Mouse (Mus musculus) R1 (cell line): Measurements from ENCODE around the gene Gm266.
"Not testable (repeated sequence)": the region's sequence is repeated elsewhere in the genome, so short reads cannot be mapped to it uniquely, and the experiment has no call there.

ENCODE experiments used
- DNase-seq: peaks from one replicate; pipeline ENCODE4 v3.0.0-alpha.2; 2018; ENCODE audit warnings: low read depth, low spot score

Gene Gm266

DNA sequence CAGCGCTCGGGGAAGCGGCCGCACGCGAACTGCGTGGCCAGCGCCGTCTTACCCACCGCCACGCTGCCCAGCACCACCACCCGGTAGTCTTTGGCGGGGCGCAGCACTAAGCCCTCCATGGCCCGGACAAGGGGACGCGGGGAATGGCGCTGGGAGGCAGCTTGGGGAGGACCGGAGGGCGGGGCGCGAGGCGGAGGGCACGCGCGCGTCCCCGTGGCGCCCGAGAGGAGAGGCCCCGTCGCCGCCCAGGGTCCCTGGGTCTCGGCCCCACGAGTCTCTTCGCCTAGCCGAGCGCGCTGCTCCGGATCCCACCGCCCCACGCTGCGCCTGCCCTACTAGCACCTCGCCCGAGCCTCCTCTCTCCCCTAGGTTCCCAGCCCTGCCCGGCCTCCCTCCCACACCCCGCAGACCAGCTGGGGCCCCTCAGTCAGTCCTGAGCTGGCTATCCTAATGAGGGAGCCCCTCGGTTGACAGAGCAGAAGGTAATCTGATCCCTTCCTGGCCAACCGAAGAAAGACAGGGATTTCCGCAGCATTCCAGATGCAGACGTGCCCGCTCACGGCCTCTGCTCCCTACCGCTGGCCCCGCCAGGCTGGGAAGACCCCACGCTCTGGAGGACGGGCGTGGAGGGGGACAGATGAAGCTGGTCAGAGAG lies at the start of gene Gm266:
Gm266 (minus strand) TSS at position 172 of the 655 bp plus-strand sequence.
- DNase-seq, result peak; percentile 57

DNA sequence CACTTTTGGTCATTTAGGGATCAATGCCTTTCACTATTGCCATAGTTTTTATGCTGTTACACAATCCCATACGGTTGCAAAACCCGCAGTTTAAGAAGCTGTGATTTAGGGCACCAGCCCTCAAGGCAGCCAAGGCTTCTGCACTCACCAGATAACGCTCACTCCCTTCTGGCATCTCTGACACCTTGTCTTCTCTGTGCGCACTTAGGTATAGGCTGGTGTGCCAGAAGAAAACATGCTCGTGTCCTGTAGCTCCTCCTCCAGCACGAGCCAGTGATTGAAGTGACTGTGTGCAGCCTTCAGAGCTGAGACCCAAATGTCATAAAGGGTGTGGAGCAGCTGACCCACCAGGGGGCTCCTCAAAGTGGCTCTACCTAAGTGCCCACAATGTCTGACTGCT lies 49.7 kb upstream of the Gm266 start:
- DNase-seq, result peak; percentile 30

GRCm38 (mm10) chr12:111533096-111533794 lies 47.6 kb upstream of the Gm266 start:
- DNase-seq, result no peak

DNA sequence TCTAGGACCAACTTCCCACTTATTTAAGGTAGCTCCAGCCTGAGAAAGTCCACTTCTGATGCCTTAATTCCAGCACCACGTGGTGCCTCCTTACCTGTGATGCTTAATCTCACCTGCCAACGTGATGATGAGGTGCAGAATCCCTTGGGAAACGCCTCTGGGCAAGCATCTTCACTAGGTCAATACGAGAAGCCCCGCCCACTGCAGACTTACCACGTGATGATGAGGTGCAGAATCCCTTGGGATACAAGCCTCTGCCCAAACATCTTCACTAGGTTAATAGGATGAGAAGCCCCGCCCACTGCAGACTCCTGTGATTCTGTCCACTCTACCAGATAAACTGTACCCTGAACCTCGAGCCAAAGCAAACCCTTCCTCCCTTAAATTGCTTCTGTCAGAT lies 43.6 kb upstream of the Gm266 start:
- peak; percentile 62 for DNase-seq

- no peak for DNase-seq
Observed at GRCm38 (mm10) chr12:111527643-111528281, 42.1 kb upstream of the Gm266 start.

DNA sequence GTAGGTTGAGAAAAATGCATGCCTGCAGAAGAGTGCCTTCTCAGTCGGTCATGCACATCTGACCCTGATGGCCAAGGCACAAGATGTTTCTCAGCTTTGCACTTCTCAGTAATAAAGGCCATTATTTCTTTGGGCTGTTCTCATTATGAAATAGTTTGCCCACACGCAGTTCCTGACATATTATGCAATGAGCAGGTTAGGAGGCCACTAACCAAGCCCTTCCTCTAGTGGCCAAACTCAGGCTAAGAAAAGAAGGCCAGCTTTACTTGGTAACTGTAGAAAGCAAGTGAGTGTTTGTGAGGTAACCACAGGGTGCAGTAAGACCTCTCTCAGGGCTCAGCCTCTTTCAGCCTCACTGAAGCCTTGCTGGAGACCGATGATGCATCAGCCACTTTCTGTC lies 39.3 kb upstream of the Gm266 start:
- no peak for DNase-seq

GRCm38 (mm10) chr12:111524469-111524868 lies 38.8 kb upstream of the Gm266 start:
- no peak for DNase-seq

GRCm38 (mm10) chr12:111520994-111521393 lies 35.4 kb upstream of the Gm266 start:
- no peak for DNase-seq

DNA sequence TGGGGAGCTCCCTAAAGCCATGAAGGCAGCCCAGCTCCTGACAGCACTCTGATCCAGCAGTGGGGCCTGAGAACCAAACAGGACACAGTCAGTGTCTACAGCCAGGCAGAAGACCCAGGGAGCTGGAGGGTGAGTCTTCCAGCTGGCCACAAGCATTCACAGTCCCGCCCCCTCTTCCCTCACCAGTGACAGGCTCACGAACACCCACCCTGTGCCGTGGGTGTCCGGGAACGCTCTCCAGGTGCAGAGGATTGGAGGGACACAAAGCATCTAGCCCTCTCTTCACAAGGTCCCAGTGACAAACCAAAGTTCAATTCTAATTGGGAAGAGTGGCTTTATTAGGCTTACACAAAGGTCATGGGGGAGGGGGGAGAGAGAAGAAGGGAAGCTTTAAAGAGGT lies 34.2 kb upstream of the Gm266 start:
- no peak for DNase-seq

GRCm38 (mm10) chr12:111518391-111518790 lies 32.8 kb upstream of the Gm266 start:
- DNase-seq, result no peak

DNA sequence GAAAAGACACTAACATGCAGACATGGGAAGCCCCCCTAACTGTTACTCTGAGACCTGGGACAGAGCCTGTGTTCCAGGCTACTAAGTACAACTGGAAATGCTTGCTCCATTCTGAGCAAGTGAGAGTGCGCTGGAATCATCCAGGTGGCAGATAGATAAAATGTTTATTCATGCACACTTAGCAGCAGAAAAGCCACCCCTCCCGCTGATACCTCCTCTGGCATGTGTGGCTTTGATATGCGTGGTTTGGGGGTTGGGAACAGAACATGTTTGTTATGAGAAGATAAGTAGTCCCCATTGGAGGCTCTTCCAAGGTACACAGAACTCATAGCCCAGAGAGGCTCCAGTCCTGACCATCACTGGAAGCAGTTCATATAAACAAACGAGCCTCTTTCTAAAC lies 32.3 kb upstream of the Gm266 start:
- DNase-seq, result no peak

DNA sequence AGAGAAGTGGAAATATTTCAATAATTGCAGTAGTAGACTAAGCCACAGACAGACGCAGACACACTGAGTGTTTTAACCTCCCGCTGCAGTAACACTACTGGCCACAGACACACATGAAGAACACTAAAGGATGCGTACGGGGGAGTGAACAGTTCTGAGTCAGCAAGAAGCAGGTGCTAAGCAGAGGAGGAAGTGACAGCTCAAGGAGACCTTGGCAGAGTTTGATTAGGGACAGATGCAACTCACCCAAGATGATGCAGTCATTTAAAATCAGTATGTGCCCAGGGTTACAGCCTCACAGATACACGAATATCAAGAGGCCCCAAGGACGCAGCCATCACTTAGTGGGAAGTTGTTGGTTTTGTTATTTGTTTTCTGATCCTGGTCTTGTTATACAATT lies 31.2 kb upstream of the Gm266 start:
- DNase-seq, result no peak

DNA sequence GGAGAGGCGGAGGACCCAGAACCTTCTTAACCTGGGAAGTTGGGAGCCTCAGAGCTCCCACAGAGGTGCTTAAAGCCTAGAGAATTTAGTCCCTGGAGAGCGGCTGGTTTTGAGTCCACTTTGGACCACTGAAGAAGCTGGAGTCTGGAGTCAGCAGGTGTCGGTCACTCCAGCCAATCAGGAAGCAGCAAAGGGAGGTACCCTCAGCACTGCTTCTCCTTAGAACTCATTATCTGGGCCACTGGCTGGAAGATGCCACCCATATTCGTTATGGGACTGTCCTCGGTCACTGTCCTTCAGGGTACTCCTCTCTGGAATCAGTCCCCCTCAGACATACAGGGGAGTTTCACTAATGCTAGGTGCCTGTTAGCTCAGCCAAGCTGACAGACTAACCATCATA lies 30.3 kb upstream of the Gm266 start:
- DNase-seq, result no peak

DNA sequence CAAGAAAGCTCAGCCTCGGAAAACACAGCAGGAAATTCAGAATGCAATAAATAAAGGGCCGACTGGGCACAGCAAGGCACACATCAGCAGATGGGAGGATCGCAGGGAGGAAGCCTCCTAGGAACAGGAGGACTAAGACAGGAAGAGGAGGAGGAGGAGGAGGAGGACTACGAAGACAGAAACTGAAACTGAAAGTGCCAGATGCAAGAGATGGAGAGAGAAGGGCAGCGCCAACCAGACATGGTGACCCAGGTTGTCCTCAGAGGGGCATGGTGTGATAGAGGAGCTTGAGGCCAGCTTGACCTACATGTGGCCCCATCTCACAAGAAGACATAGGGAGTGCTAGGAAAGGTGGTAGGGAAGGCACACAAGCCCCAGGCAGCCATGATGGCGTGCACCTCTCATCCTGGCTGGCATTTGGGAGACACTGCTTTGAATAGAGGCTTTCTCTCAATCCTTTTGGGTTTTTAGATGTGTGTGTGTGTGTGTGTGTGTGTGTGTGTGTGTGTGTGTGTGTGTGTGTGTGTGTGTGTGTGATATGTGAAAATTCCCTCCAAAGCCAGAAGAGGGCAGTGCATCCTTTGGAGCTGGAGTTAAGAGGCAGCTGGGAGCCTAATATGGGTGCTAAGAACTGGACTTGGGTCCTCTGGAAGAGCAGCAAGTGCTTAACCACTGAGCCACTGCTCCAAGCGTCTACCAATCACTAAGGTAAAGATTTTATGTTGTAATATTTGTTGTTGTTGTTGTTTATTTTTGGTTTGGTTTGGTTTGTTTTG lies 29.4 kb upstream of the Gm266 start:
- DNase-seq, result peak; percentile 36

DNA sequence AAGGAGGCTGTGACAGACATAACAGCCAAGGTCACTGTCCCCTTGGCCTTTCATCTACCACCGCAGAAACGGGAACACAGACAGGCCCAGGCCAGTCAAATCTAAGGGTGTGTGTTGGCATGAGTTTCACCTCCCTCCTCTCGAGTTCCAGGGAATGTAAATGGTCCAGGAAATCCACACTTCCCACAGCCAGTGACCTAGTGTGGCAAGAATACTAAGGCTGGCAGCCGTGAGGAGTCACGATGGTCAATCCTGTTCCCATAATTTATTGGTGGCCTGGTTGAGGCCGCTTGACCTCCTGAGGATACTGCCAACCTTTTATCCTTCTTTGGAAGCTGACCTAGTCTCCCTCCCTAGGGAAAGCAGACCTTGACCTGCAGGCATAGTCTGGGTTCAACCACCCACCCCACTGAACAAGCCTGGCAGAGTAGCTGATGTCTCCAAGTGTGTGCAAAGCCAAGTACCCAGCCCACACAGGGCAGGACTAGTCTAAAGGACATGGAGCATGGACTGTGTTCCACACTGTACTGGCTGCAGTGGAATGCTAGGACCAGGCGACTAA lies 28.7 kb upstream of the Gm266 start:
- DNase-seq, result no peak

GRCm38 (mm10) chr12:111513673-111514072 lies 28.1 kb upstream of the Gm266 start:
- no peak for DNase-seq

DNA sequence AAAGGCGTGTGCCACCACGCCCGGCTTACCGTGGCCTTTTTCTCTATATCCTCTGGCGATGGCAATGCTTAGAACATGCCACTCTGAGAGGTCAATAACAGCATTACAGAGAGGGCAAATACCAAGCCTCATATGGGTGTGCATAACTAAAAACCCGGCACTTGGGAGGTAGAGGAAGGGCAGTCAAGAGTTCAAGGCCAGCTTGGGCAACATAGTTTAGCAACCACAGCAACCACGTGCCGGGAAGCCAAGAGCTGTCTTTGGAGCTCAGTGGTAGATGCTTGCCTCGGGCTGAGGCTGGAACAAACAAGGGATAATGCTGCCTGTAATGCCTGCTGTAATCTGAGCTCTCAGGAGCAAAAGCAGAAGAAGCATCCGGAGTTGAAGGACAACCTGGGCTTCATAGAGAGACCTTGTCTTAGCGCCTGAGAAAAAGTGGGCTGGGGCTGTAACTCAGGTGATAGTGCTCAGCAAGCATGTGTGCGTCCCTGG lies 27.0 kb upstream of the Gm266 start:
- DNase-seq, result peak; percentile 66

GRCm38 (mm10) chr12:111508438-111508837 lies 22.8 kb upstream of the Gm266 start:
- not testable (repeated sequence) for DNase-seq

DNA sequence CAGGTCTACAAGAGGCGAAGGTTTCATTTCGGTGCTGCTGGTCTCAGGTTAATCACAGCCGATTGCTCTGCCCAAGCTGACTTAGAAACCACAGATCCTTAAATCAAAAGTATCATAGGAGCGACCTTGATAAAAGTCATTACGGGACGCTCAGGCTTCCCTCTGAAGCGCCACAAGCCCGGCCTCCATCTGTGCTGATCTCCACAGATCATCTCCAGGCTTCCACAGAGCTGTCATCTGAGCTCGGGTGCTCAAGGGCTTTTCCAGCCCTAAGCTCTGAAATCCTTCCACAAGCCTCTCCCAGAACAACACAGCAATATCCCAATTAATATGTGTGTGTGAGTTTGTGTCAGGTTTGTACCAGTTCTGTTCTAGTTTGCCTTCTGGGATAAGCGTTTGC lies 22.3 kb upstream of the Gm266 start:
- no peak for DNase-seq

DNA sequence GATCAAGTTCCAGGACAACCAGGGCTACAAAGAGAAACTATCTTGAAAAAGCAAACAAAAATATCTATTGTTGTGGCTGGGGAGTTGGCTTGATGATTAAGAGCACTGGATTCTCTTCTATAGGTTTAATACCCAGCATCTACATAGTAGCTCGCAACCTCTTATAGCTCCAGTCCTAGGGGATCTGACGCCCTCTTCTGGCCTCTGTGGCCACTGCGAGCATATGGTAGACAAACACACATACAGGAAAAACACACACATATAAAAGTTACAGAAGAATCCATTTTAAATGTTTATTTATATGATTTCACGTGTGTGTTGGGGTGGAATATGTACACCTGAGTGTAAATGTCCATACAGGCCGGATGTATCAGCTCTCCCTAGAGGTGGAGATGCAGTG lies 21.4 kb upstream of the Gm266 start:
- peak; percentile 43 for DNase-seq

GRCm38 (mm10) chr12:111504904-111505303 lies 19.3 kb upstream of the Gm266 start:
- DNase-seq, result peak; percentile 89

DNA sequence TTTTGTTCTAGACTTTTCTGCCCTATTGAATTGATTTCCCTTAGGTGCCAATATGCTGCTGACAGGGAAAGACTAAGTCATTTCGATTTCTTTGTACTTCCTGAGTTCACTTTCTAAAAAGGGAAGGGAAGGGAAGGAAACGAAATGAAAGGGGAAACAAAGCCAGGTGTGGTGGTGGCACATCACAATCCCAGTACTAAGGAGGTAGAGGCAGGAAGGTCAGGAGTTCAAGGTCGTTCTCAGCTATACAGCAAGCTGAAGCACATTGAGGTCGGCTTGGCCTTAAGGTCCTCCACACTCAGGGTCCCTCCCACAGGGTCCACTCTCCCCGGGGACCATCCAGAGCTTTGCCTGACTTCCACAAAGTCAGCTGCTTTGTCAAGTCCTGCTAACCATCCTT lies 17.9 kb upstream of the Gm266 start:
- DNase-seq, result peak; percentile 73
